Mouse (Mus musculus): ENCODE measurements around the gene Calr4.
A peak's percentile ranks its signal among the peaks of the same experiment; 100 is the strongest.

Calr4 gene

GRCm38 (mm10) chr4:109234185-109234584 lies at the start of gene Calr4:
Gene Calr4 (plus strand): TSS chr4:109234485.
- DNase-seq = no peak

GRCm38 (mm10) chr4:109185616-109186405 lies 48.5 kb upstream of the Calr4 start:
- no peak for DNase-seq

GRCm38 (mm10) chr4:109191598-109191997 lies 42.7 kb upstream of the Calr4 start:
- DNase-seq = no peak

GRCm38 (mm10) chr4:109193886-109194285 lies 40.4 kb upstream of the Calr4 start:
- no peak for DNase-seq

DNA sequence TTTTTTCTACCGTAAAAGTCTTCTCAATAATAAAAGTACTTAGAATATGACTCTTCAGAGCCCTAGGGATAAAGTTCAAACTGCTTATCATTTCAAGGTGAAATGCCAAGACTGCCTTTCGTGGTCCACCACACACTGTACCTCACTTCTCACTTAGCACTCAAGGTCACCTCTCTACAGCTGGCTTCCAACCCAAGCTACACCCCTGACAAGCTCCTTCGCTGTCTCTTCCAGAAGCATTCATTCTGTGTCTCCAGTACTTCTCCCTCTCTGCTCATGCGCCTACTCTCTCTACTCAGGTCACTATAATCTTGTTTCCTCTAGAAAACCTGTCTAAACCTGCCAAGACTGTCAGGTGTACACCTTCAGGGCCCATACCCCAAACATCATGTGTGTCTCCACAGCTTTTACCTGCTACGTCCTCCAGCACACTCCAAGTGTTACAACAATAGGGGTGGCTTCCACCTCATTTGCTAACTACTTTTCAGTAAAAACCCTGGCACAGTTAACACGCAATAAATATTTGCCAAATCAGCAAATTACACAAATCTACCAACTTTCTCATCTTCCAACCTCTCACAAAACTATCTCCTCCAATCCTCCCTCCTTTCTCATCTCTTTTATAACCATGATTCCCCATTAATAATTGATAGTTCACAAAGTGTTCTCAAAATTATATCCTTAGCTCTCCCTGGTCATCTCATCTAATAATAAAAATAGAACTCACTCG lies 38.2 kb upstream of the Calr4 start:
- DNase-seq = no peak

- DNase-seq = no peak
Measured at GRCm38 (mm10) chr4:109199069-109199468, 35.2 kb upstream of the Calr4 start.

DNA sequence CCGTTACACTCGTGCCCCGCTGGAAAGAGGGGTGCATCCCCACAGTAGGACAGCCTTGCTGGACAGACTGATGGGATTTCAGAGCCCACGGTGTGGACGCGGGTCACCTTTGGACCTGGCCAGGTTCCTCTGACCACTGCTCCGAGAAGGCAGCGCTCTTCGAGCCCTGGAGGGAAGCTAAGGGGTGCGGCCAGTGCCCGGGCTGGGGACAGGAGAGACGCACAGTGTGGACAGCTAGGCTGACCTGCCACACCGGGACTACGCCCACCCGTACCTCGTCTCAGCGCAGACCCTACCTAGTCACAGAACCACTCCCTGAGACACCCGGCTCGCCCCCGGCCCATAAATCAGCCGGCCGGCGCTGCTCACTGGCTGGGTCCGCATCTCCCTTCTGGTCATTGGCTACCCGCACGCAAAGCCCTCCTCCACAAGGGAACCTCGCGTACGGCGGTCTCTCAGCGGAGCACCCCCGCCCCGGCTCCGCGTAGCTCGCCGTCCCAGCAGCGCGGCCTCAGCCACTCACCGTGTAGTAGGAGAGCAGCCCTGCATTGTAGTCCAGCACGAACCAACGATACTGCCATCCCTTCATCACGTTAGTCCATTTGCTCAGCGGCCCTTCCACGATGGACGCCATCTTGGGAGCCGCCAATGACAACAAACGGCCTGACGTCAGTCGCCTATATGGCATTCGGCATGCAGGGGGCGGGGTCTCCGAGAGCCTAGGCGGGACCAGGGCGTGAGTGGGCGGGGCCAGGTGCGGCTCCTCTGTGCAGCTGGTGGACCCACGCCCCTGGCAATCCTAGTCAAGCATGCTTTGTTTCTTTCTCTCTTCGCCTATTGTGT lies 32.5 kb upstream of the Calr4 start, which contains the start of gene Osbpl9:
TSS of gene Osbpl9 (minus strand) at position 691 of the 843 bp plus-strand sequence.
- peak; percentile 99 for DNase-seq

DNA sequence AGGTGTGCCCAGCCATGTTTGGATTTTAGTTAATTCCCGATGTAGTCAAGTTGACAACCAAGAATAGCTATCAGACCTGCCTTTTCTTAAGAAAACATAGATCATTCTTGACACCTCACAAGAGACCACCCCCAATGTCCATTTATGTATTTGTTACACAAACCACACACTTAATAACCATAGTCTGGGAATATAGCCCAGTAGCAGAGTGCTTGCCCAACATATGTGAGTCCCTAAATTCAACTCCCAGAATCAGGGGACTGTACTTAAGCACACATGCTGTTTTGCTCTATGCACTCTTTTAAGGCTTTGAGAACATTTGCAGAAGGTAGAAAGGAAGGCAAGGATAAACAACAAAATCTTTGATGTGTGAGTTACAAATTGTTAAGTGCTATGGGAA lies 30.4 kb upstream of the Calr4 start:
- no peak for DNase-seq

GRCm38 (mm10) chr4:109204416-109204815 lies 29.9 kb upstream of the Calr4 start:
- no peak for DNase-seq

DNA sequence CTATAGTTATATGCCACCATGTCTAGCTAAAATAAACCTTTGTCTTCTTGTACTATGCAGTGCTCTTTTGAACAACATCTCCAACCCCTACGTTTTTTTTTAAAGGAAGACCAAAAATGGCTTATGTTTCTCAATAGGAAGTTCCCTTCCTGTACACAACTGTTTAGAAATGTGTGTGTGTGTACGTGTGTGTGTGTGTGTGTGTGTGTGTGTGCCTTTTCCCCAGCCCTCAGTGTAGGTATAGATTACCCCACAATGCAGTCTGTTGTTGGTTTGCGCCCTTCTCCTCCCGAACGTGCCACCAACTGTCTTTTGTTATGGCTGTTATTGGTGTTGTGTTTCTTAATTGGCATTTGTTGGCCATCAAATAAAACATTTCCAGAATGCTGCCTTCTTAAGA lies 26.8 kb upstream of the Calr4 start:
- no peak for DNase-seq

GRCm38 (mm10) chr4:109210253-109210652 lies 24.0 kb upstream of the Calr4 start:
- DNase-seq = no peak

DNA sequence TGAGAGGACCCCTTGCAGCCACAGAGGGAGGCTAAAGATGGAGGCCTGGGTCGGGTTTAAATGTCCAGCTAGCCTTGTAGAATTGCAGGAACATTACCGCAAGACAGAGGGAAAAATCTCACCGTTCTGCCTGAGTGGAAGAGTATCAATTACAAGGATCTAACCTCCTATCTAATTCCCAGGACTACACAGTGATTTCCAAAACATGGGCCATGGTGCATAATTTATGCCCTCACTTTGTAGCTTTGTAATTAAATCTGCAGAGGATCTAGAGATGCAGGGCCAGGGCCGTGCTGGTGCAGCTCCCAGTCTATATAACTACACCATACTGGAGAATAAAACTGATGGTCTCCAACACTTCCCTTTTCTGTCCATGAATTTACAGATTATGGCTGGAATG lies 23.4 kb upstream of the Calr4 start:
- no peak for DNase-seq

DNA sequence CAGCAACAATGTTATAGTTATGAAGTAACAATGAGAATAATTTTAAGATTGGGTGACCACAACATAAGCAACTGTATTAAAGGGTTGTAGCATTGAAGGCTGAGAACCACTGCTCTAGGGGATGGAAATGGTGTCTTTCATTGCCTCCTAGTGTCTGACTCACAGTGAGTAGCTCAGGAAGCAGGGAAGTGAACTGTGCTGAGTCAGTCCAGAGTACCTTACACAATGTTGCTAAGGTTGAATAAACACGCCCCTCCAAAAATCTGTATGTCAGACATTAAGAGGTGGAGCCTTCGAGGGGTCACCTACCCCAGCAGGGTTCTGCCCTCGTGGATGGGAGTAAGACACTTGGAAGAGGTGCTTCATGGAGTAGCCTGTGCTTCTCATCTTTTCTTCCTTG lies 20.3 kb upstream of the Calr4 start:
- DNase-seq = no peak

GRCm38 (mm10) chr4:109218008-109218407 lies 16.3 kb upstream of the Calr4 start:
- DNase-seq = no peak

DNA sequence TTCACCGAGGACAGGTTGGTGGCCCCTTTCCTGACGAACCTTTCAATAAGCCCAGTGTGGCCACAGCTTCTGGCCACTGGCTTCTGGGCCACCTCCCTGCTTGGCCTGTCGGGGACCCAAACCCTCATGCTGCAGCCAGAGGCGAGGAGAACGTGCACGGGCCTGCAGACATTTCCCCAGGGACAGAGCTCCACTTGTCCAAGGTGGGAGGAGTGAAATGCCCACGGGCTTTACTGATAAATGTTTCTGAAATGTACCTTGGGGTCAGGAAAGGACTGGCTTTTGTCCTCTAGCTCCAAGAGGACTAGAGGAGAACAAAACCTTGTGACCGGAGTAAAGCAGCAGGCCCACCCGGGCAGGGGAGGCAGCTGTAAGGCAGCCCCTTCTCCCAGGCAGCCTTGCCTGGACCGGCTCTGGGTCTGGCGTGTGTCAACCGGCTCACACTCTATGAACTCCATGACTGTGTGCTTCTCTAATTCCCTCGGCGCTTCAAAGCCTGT lies 13.8 kb upstream of the Calr4 start:
- no peak for DNase-seq

- no peak for DNase-seq
Measured at GRCm38 (mm10) chr4:109222001-109222400, 12.3 kb upstream of the Calr4 start.

DNA sequence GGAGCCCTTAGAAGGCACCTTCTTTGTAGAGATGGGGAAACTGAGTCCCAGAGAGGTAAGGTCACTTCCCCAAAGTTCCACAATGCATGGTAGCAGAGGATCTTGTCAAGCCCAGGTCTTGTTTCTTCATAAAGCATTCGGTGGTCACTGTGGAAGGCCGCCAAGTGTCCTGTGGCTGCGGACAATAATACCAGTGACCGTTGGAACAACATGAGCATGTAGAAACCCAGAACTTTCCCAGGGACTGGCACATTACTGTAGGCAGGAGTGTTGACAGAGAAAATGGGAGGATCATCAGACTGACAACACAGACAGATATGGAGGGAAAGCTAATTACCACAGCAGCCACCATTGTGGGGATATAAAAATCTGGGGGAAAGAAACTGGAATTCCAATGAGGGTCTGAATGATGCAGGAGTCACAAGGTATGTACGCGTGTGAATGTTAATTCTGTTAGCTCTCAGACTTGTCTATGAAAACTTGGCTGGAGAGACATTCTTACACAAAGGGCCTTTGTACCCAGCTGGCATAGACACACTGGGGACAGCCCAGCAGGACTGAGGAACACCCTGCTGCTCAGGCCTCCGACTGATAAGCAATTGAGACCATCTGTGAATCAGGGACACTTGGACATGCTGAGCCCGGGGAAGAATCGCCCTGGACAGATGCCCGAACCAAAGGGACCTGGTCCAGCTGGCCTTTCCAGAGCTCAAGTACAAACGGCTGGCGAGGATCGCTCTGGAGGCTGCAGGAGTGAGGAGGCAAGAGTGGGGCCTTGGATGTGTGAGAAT lies 9.3 kb upstream of the Calr4 start:
- DNase-seq = peak; percentile 82 to 85

- no peak for DNase-seq
Measured at GRCm38 (mm10) chr4:109225606-109226005, 8.7 kb upstream of the Calr4 start.

DNA sequence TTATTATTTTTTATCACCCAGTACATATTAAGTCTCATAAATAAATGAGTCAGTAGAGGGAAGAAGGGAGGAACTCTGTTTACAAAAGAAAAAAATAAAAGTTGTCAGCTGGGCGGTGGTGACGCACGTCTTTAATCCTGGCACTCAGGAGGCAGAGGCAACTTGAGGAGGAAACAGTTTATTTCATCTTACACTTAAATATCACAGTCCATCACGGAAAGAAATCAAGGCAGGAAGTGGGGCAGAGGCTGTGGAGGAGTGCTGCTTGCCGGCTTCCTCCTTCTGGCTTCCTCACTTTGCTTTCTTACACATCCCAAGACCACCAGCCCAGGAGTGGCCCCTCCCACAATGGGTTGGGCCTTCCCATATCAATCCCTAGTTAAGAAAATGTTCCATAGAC lies 8.2 kb upstream of the Calr4 start:
- DNase-seq = no peak

DNA sequence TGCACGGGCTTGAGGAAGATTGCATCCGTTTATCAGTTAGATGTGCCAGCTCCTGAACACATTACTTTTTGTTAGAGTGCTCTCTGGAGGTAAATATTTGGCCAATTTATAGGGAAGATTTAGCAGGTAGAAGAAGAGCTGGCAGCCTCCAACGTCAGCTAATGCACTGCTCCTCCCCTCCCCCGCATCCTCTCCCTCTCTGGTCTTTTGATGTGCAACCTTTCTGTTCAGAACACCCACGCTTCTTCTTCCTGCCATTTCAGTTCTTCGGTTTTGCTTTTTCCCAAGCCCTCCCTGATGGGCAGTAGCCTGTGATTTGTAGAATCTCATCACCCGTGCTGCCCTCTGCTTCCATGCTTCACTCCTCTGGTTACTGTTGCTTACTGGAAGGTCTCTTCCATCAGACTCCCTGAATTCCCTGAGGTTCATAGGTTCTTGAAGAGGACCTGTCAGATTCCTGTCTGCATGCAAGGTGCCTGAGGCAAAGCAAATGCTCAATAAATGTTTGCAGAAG lies 4.5 kb upstream of the Calr4 start:
- DNase-seq = no peak

GRCm38 (mm10) chr4:109234806-109235350 lies 593 bp downstream of the Calr4 start:
- DNase-seq = no peak

All from cerebellum, postnatal 36 days (tissue).